Mouse (Mus musculus) yolk sac, embryonic 10.5 days (tissue): Measurements from ENCODE around the gene Chrnd.

Experiments
- DNase-seq: peaks from one replicate; pipeline ENCODE4 v3.0.0-alpha.2; 2017; ENCODE audit warnings: low spot score

Gene Chrnd

DNA sequence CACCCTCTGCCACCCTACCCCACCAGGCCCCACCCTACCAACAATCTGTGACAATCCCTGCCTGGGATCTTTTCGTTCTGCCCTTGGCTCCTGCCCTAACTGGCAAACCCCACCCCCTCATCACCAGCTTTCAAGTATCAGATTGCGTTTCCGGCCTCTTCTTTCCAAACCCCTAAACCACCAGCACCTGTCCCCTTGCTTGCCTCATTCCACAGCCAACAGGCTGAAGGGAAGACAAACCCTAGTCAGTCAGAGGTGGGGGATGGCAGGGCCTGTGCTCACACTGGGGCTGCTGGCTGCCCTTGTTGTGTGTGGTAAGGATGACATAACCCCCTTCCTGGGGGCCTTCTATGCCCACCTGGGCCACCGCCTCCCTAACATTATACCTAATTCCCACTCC is at the start of gene Chrnd:
Gene Chrnd, plus strand, starts transcription at position 179 of the 400 bp plus-strand sequence.
- DNase-seq: no peak

DNA sequence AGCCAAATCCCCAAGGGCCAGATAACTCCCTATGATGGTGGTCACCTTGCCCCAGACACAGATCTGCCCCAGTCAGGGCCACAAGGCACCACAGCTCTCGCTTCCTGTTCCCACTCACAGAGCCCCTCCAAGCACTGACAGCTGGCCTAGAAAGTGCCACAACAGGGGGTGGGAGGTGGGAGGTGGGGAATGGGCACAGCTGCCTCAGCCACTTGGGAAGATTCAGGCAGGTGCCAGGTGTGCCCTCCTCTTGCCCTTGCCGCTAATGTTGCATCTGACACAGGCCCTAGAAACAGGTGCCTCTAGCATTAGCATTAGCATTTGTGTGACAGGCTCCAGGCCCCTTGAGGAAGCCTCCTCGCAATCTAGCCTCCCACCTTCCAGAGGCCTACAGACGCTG is 48.9 kb upstream of the Chrnd start:
- no peak for DNase-seq

DNA sequence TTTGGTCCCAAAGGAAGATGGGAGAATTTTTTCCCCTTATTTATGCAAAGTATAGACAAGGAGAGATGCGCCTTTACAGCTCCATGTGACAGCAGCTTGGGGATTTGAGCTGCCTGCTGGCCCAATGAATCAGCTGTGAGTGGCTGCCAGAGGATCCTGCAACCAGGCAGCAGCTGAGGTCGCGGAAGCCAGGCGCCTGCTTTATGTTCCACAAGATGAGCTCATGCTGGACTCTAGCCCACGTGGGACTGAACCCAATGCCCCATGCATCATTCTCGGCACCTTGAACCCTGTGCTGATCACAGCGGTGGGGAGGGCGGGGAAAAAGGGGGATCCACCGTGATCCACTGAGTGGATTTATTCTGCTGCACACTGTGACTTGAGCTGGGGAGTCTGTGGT is 48.0 kb upstream of the Chrnd start:
- no peak for DNase-seq

DNA sequence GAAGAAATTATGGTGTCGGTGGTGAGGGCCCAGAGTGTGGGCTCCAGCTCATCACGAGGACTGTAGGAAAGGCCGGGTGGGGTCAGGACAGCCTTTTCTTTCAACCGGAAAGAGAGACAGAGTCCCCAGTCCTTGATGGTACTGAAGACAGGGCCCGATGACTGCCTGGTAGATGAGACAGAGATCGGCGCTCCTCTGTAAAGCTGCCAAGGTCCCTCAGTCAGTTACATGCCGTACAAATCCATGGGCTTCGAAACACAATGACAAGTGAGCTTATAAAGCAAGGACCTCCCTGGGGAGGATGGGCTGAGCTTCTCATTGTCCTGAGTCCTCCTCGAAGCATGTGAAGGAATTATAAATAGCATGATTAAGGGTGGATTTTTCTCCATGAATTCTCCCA is 47.3 kb upstream of the Chrnd start:
- no peak for DNase-seq

DNA sequence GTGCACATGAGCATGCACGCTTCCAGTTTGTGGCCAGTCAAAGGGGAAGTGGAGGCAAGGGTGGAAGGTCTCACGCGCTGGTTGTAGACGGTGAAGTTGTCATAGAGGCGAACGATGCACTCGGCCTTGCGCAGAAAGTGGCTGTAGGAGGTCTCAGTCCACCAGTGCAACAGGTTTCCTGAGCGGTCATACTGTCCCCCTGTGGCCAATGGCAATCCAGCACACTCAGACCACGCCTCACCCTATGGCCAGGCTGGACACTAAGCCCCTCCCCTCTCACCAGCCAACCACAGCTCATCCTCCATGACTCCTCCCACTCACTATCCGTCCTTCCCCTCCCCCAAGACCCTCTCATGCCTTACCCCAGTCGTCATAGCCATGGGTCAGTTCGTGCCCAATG is 41.0 kb upstream of the Chrnd start:
- no peak for DNase-seq

DNA sequence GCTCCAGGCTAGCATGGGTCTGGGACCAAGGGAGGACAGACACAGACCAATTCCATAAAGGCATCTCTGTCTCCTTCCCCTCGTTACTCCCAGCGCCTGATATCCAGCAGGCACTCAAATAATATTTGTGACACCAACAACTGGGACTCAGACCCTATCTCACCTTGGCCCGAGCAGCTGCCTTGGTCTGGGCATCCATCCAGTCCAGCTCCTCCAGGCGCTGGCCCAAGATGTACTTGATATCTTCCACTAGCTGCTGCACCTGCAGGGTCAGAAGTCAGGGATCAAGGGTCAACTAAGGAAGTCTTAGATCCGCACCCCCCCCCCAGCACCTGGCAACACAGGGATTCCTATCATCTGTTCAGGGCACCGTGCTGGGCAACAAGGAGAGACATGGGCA is 39.1 kb upstream of the Chrnd start:
- DNase-seq: no peak

DNA sequence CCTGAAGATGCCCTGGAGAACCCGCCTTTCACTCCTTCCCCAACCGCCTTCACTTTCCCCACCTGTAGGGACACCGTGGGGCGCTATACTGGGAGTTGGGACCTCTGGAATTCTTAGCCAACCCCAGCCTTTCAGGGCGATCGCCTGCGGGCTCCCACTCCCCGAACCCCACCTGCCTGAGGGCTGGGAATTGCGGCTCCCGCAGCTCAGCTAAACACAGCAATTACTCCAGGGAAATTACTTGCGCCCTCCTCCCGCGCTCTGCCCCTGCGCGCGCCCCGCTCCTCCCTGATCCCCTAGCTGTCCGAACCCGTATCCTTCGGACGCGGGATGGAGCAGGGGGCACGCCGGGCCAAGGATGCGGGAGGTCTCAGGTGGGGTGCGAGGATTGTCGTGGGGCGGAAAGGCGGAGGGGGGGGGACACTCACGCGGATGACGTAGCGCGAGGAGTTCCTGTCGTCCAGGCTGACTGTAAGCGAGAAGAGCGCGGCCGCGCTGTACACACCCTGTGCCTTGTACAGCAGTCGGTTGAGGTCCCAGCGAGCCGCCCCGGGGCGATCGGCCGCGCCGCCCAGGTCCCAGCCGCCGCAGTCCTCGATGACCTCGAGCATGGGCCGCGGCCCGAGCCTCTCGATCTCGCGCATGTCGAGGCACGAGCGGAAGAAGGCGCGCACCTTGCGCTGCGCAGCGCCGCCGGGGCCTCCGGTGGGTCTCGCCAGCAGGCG is 36.5 kb upstream of the Chrnd start:
- no peak for DNase-seq

DNA sequence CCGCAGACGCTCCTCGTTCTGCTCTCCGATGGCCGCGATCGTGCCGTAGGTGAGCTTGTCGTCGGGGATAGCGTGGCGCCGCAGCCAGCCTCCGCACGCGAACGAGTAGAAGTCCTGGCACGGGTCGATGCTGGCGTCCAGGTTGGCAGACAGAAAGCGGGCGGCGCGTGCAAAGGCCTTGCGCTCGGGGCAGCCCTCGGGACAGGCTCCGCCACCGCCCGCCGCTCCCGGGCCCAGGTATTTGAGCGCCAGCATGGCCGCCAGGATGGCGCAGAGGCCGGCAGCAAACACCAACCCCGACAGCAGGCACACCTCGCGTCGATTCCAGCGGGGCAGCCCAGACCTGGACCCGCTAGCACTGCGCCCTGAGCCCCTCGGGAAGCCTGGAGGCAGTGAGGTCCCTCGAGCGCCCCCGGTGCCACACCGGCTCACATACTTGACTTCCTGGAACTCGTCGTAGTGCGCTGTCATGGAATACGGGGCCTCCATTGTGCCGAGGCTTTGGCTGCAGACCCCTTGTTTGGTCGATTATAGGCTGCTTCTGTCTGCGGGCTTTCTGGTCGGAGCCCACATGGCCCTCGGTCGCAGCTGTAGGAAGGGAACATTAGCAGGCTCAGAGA is 35.8 kb upstream of the Chrnd start:
- no peak for DNase-seq

DNA sequence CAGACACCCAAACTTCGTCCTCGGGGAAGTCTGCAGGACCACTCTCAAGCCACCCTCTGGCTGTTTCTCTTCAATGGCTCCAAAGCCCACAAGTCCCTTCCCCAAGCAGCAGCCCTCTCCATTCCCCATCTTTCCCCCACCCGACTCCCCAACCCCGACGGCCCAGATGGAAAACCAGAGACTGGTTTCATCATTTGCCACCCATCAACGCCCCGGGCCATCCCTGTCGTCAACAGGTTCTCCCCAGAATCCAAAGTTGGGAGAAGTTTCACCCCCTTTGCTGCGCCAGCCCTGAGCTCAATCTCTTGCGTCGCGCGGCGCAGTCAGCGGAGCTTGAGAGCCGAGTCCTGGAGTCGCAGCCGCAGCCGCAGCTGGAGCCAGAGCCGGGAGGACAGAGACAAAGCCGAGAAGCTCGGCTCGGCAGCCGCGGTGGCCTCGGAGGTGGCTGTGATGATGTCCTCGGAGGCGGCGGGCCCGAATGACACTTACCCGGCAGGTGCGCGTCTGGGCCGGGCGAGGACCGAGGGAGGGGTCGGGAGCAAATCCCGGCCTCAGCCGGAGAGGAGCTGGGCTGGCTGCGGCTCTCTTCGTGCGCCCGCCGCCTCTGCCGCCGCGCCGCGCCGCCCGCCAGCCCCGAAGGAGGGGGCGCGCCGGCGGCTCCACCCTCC is 34.7 kb upstream of the Chrnd start:
- no peak for DNase-seq

DNA sequence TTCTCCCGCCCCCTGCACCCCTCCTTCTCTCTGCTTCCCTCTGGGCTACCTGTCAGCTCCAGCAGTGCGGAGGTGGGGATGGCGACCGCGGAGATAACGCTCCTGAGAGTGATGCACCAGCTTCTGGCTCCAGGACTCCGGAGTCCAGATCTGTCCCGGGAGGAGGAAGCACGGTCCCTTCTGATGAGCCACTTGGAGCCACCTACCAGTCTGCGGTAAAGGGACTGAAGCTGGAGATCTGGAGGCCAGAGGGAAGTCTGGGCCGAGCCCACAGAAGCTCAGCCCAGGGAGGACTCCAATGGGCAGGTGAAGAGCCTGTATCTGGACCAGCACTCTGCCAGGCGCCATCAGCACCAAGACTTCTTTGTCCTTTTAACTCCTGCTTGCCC is 34.2 kb upstream of the Chrnd start, which contains the start of gene Ecel1:
Gene Ecel1, minus strand, starts transcription at position 323 of the 389 bp plus-strand sequence.
- no peak for DNase-seq

DNA sequence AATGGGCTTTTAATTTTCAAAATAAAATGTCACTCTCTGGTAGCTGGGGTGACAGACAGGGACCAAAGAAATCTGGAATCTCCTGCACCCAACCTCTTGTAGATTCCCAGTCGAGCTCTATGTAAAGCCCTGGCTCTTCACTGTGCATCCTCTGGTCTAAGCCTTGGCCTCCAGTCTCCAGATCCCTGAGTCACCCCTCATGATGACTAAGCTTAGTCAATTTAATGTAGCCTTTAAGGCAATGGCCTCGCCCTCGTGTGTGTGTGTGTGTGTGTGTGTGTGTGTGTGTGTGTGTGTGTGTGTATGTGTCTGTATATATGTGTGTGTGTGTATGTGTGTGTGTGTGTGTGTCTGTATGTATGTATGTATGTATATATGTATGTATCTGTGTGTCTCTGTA is 31.0 kb upstream of the Chrnd start:
- DNase-seq: no peak

DNA sequence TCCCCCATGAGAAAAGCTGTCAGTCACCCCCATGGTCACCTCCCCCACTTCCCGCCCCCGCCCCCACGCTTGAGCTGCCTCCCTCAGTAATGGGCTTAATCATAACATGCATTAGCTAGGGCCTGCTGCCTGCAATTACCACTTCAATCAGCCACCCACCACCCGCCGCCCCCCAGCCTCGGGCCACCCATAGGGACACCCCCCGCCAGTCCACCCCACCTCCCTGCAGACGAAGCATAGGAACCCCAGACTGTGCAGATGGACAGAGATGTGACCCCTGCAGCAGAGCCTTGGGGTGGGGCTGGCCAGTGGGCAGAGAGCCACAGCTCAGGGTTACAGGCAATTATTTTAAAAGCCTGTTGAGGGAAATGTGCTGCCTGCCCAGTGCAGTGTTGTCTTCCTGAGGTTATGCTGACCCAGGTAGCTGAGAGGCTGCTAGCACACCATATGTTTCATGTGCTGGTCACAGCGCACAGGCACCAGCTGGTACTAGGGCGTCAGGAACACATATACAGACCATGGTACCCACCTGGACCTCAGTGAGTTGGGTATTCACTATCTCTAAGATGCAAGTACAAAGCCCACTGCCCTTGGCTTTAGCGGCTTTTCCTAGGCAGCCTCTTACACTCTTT is 26.1 kb upstream of the Chrnd start:
- DNase-seq: no peak

DNA sequence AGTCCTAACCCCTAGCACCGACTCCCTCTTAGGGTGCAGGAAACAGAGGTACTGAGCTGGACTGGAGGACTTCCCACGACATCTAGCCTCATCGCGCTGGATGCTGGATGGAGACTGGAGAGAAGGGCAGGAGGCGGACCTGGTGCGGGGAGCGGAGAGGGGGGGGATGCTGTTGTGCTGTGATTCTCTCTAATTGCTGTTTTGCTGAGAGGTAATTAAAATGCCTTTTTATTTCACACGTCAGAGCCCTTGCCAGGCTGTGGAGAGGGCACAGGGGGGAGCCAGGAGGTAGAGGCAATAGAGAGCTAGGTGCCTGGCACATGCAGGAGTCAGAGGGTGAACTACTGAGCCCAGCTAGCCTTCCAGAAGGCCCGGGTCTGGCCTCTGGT is 25.6 kb upstream of the Chrnd start:
- no peak for DNase-seq

DNA sequence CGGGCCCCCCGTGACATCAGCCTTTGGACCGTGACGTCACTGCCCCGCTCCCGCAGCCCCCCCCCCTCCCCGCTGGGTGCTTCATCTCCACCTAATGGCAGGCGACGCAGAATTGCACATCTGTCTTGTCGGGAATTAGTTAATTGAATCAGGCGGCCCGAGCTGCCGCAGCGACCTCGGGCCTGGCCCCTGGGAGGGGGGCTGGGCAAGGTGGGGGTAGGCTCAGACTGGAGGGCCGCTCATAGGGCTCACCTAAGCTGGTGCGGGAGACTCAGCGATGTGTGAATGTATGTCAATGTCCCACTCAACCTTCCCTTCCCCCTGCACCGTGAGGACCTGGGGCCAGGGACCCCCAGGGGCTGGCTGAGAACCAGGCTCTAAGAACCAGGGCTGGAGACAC is 19.9 kb upstream of the Chrnd start:
- no peak for DNase-seq

DNA sequence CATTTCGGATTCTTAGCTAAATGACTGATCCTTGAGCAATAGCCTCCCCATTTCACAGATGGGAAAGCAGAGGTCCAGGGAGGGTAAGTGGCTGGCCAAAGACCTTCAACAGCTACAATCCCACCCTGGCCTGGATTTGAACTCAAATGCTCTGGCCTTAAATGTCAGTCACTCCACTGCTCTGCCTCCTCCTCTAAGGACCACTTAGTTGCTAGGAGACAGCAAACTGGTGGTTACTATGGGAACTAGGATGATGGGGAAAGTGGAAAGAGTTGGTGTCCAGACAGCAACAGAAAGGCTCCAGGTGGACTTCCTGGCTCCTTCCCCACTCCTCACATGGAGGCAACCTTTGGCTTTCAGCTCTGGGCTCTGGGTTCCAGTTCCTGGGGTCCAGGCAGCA is 19.1 kb upstream of the Chrnd start:
- no peak for DNase-seq

DNA sequence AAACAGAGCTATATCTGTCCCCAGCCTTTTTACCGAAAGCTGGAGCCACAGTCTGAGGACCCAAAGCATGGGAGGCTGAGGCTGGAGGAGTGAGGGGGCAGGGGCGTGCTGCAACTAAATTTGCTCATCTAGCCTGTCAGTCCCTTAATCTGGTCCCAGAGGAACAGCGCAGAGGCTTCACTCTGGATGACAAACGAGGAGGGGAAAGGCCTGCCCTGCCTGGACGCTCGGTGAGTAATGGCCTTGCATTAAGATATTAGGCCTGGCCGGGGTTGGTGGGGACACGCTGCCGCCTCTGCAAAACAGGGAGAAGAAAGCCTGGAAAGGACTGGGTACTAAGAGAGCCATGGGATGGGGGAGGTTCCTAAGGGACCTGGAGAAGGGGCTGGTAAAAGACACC is 18.1 kb upstream of the Chrnd start:
- DNase-seq: no peak

DNA sequence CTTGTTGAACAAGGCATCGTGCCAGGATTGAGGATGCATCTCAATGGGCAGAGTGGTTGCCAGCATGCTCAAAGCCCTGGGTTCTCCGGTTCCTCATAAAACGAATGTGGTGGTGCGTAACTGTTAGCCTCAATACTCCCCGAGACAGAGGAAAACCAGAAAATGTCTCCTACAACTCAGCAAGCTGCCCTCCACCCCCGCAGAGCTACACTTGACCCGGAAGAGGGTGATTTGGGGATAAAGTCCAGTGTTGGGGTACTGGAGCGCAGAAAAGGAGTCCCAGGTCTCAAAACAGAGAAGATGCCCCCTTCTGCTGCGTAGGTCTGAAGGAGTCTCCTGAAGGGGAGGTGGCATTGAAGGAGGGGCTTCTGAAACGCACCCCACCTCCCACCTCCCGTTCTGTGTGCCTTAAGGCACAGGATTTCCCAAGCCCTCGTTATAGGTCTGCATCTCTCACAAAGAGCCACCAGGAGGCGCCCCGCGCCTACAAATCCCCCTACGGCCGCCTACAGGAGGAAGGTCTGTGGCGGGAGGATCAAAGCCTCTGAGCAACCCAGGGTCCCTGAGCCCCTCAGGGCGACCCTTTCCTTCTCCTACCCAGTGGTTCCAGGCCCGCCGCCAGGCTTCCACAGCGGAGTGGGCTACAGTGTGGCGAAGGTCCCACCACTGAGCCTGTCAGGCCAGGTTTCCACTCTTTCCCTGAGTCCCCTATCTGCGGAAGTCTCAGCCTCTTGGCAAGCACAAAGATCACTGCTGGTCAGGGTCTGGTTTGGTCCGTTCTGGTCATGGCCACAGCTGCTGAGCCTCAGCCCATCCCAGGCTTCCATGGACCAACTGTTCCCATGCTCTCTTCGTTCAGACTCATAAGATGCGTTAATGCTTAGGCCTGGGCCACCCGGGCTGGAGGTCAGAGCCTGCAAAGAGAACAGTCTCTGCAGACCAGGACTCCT is 16.1 kb upstream of the Chrnd start:
- DNase-seq: peak; percentile 61

DNA sequence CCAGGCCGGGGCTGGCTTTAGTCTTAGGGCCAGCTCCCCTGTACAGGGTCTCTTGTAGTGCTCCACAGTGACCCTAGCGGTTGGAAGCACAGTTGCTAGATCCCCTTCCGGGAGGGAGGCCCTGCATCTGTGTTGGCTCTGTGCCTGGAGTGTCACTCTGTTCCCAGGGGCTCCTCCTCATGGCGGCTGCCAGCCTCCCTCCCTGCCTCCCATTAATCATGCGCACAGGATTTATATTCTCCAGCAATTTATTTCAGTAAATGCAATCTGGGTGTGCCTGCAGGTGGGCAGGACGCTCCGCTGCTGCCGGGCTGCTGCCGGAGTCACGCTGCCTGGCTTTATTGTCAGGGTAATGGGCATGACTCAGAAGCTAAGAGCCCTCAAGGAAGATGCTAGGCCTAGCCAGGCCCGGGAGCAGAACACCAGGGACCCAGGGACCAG is 14.5 kb upstream of the Chrnd start:
- DNase-seq: no peak

DNA sequence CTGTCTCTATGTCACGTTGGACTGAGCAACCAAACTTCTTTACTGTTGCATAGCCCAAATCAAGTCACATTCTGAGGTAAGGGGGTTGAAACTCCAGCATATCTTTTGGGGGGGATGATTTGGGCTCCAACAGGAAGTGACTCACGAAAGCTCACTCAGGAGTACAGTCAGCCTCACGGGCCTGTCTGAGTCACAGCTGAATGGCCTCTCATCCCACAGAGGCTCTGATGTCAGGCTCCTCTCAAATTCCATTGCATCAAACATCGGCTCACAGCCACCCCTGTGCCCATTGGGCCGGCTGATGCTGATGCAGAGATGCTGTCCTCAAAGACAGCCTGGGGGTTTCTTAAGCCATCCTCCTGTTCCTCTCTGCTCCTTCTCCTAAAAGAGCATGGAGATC is 9.5 kb upstream of the Chrnd start:
- DNase-seq: no peak

DNA sequence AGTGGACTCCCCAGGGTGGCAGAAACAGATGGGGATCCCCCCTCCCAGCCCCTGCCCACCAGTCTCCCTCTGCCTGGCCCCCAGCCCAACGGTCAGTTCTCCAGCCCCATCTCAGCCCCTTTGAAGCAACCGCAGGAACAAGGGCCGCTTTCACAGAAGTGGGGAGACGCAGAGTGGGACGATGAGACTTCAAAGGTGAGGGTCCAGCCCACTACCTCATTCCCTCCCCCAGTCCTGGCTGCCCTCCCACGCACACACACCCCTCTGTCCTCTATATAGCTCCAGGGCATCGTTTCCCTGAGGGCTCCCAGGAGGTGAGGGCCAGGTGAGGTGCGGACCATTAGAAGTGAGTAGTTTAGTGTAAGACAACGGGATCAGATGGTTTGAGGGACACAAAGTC is 7.4 kb upstream of the Chrnd start, which contains the start of gene Prss56:
Gene Prss56, plus strand, starts transcription at position 301 of the 400 bp plus-strand sequence.
- no peak for DNase-seq

DNA sequence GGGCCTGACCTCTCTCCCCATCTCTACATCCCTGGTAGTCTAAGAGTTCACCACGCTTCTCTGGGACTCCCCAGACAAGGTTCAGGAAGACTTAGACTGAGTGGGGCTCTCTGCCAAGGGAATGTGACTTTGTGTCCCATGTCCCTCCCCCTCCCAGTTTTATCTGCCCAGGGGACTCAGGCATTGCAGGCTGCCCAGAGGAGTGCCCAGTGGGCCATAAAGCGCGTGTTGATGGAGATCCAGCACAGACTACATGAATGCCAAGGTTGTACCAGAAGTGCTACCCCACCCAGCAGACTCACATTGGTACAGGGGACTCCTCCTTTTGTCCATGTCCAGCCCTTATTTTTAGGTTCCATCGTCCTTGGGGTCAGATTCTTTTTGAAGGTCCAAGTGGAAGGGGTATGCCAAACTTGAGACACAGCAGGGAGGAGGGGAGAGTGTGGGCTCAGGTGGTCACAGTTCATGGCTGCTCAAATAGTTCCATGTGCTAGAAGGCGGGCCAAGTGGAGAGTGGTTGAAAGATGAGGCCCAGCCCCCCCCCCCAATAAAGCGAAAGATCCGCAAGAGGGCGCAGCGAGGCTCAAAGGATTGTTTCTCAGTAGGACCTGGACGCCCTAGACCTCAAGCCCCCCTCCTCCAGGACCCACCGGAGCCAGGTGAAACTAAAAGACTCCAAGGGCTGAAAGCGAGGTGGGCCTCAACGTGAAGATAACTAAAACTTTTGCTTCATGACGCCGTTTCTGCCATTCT is 6.2 kb upstream of the Chrnd start:
- DNase-seq: no peak
